Mouse (Mus musculus) midbrain, embryonic 15.5 days (tissue): ENCODE measurements around the gene Mettl1. TPM values are rescaled to one million over a fixed set of nuclear protein-coding genes. Genes with fewer than 3 reads are reported as not detected.

ENCODE experiments used
- ATAC-seq: fragments of 200-750 bp; cut with Nextera tagmentation; replicated peaks from 2 replicates; pipeline ENCODE4 v1.8.0; 2017; ENCODE audit warnings: moderate TSS enrichment
- H3K27ac ChIP-seq: fragments of 300-500 bp; sonication (generic); 2 replicates; pipeline ENCODE4 v1.5.1; 2015; ENCODE audit warnings: mild to moderate bottlenecking, inconsistent platforms
- H3K27me3 ChIP-seq: fragments of 300-500 bp; sonication (generic); replicated peaks from 2 replicates; pipeline ENCODE4 v1.6.1; 2015; ENCODE audit warnings: inconsistent platforms
- H3K36me3 ChIP-seq: fragments of 300-500 bp; sonication (generic); replicated peaks from 2 replicates; pipeline ENCODE4 v1.6.1; 2015; ENCODE audit warnings: inconsistent platforms
- H3K4me1 ChIP-seq: fragments of 300-500 bp; sonication (generic); 2 replicates; pipeline ENCODE4 v1.6.1; 2015; ENCODE audit warnings: inconsistent platforms
- H3K4me2 ChIP-seq: fragments of 300-500 bp; sonication (generic); 2 replicates; pipeline ENCODE4 v1.6.1; 2015; ENCODE audit warnings: inconsistent platforms, mild to moderate bottlenecking, moderate library complexity
- H3K4me3 ChIP-seq: fragments of 300-500 bp; sonication (generic); 2 replicates; pipeline ENCODE4 v1.5.1; 2015; ENCODE audit warnings: mild to moderate bottlenecking, inconsistent platforms
- H3K9ac ChIP-seq: fragments of 300-500 bp; sonication (generic); 2 replicates; pipeline ENCODE4 v1.6.1; 2015; ENCODE audit warnings: mild to moderate bottlenecking, inconsistent platforms
- H3K9me3 ChIP-seq: fragments of 300-500 bp; sonication (generic); 2 replicates; pipeline ENCODE4 v1.6.1; 2016; ENCODE audit warnings: inconsistent platforms
- WGBS: fragments of 180-500 bp; shearing (Covaris S2); methylation state at CpG from one replicate; pipeline ENCODE4 v1.1.7; 2015; ENCODE audit warnings: mixed read lengths; 5-methylcytosine and 5-hydroxymethylcytosine counted together
- polyA plus RNA-seq: library from polyadenylated mRNA; unstranded; fragments of >200 nt; fragmentation: Nextera tagmentation; extraction: Ambion mirVana; gene quantifications from 2 replicates; pipeline ENCODE4 v1.2.1, GENCODE M21; 2015

Mettl1 gene
- polyA plus RNA-seq: 20.5 and 21.7 TPM in 2 replicates

DNA sequence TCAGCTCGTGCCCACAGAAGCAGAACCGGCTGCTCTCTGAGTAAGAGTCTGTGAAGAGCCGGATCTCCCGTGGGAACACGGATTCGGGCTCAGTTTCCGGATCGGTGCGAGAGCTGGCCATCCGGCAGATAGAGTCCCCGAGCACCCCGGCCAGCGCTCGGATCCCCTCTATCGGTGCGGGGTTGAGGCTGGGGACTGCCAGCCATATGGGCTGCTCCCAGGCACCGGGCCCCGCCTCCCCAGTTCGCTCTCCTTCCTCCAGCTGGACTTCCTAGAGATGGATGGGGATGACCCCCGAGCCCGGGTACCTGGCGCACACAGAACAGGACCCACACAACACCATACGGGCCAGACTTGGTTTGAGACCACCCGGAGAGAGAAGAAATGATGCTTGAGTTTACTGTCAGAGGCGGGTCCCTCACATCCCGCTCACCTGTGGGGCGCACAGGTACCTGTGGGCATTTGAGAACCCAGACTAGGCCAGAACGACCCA lies at the start of gene Mettl1, which contains the start of gene Eef1akmt3:
TSS of gene Mettl1 (plus strand) at position 141 of the 493 bp plus-strand sequence.
TSS of gene Eef1akmt3 (minus strand) at position 240 of the 493 bp plus-strand sequence.
- Histone ChIP-seq H3K9ac (peak within 1 kb of the TSS; percentile 60), H3K36me3 (no peaks in the 10 kb centered on the region), H3K27me3 (peaks cover 6% of the 10 kb centered on the region), H3K27ac (peak within 1 kb of the TSS; percentile 59), H3K4me1 (peaks cover 16% of the 10 kb centered on the region), H3K4me2 (peak within 1 kb of the TSS; percentile 91), H3K4me3 (peak within 1 kb of the TSS; percentile 80), H3K9me3 (no peaks in the 10 kb centered on the region)
- peak; percentile 83 for ATAC-seq
- under 1% methylated on average over 28 of the region's 28 CpGs for WGBS

- Histone ChIP-seq H3K4me2 (no peak overlapping the region), H3K27ac (no peak overlapping the region), H3K4me3 (no peak overlapping the region), H3K36me3 (peaks cover 33% of the 10 kb centered on the region; the same call in 1 of the 2 replicates), H3K9me3 (no peaks in the 10 kb centered on the region), H3K27me3 (no peaks in the 10 kb centered on the region), H3K4me1 (peaks cover 29% of the 10 kb centered on the region), H3K9ac (no peak overlapping the region)
- WGBS: 77% methylated on average over 3 of the region's 3 CpGs
- no peak for ATAC-seq
Measured at GRCm38 (mm10) chr10:126991676-126992075, 49.5 kb upstream of the Mettl1 start.

GRCm38 (mm10) chr10:126993621-126994020 lies 47.6 kb upstream of the Mettl1 start:
- Histone ChIP-seq H3K36me3 (peaks cover 47% of the 10 kb centered on the region), H3K9ac (no peak overlapping the region), H3K9me3 (no peaks in the 10 kb centered on the region), H3K27me3 (no peaks in the 10 kb centered on the region), H3K27ac (no peak overlapping the region), H3K4me1 (peaks cover 10% of the 10 kb centered on the region), H3K4me2 (no peak overlapping the region), H3K4me3 (no peak overlapping the region)
- no peak for ATAC-seq
- WGBS: 95% methylated on average over 3 of the region's 3 CpGs

GRCm38 (mm10) chr10:126997340-126998113 lies 43.7 kb upstream of the Mettl1 start:
- Histone ChIP-seq H3K27ac (no peak overlapping the region), H3K27me3 (no peaks in the 10 kb centered on the region), H3K9ac (no peak overlapping the region), H3K9me3 (no peaks in the 10 kb centered on the region), H3K4me2 (no peak overlapping the region), H3K4me1 (no peaks in the 10 kb centered on the region), H3K4me3 (no peak overlapping the region), H3K36me3 (peaks cover 48% of the 10 kb centered on the region)
- no peak for ATAC-seq
- WGBS: 77% methylated on average over 13 of the region's 13 CpGs

DNA sequence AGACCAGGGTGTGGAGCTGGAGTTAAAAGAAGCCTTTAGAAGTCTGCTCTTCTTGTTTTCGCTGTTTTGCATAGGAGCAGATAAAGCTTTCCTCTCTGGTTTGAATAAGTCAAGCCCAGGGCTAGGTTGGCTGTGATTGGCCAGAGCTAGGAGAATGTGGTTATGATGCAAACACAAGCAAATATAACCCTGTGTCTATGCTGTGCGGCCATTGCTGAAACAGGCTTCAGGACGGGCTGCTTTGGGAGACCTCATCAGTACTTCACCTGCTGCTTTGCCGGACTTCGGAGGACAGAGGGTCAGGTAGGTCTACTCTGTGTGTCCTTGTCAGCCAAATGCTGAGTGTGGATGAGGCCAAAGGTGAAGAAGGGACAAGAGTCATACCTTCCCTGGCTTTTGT lies 40.7 kb upstream of the Mettl1 start, which contains the start of gene Avil:
TSS of gene Avil (plus strand) at position 181 of the 400 bp plus-strand sequence.
- H3K27ac ChIP-seq: no peak within 1 kb of the TSS
- H3K4me3 ChIP-seq: no peak within 1 kb of the TSS
- H3K27me3 ChIP-seq: no peaks in the 10 kb centered on the region
- no peaks in the 10 kb centered on the region for H3K4me1 ChIP-seq
- 89% methylated on average over 5 of the region's 5 CpGs for WGBS
- 0 out of 2 replicates have a peak, but pooled peaks have one; percentile 32 for ATAC-seq
- no peaks in the 10 kb centered on the region for H3K9me3 ChIP-seq
- H3K4me2 ChIP-seq: no peak within 1 kb of the TSS
- H3K36me3 ChIP-seq: peaks cover 24% of the 10 kb centered on the region
- no peak within 1 kb of the TSS for H3K9ac ChIP-seq

DNA sequence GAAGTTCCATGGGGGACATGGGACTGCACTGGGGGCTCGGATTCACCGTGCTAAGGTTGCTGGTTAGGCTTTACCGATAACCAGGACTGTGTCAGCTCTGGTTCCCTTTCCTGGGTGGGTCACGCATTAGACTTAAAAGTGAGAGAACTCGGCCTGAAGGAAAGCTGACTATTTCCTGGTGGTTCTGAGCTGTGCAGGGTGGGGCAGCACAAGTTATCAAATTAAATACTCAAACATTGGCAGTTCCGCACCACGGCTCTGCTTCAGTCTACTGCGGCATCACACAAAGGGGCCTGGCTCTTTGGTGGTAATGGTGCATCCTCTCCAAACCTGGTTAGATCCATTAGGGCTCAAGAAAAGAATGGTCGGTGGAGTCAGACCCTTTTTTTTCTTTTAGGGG lies 39.9 kb upstream of the Mettl1 start:
- no peak overlapping the region for H3K9ac ChIP-seq
- WGBS: 85% methylated on average over 9 of the region's 9 CpGs

DNA sequence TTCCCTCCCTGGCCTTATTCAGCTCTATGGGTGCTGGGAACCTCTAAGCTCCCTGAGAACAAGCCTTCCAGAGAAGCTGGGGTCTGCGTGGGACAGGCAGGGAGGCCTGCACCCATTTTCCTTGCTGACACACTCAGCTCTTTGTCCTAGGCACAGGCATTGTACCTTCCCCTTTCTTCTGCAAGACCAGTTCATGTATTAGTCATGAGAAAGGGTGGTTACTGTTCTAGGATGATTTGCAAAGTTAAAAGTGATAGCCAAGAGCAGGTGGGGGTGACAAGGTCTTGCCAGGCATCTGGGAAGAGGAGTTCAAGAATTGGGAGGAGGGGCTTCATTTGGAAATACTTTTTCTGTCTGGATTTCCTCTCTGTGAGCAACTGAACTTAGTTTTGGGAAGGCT lies 39.2 kb upstream of the Mettl1 start:
- Histone ChIP-seq H3K27ac (no peak overlapping the region), H3K27me3 (no peaks in the 10 kb centered on the region), H3K4me2 (no peak overlapping the region), H3K4me1 (no peaks in the 10 kb centered on the region), H3K4me3 (no peak overlapping the region), H3K9me3 (no peaks in the 10 kb centered on the region), H3K36me3 (peaks cover 20% of the 10 kb centered on the region), H3K9ac (no peak overlapping the region)
- ATAC-seq: no peak
- 76% methylated on average over 1 of the region's 1 CpGs for WGBS

More for the DNA sequence above, 39.9 kb upstream of the Mettl1 start:
- Histone ChIP-seq H3K4me1 (no peaks in the 10 kb centered on the region), H3K27me3 (no peaks in the 10 kb centered on the region), H3K9me3 (no peaks in the 10 kb centered on the region), H3K36me3 (peaks cover 20% of the 10 kb centered on the region), H3K27ac (no peak overlapping the region), H3K4me2 (no peak overlapping the region), H3K4me3 (no peak overlapping the region)
- ATAC-seq: no peak

GRCm38 (mm10) chr10:127002765-127003164 lies 38.4 kb upstream of the Mettl1 start:
- no peaks in the 10 kb centered on the region for H3K27me3 ChIP-seq
- H3K9me3 ChIP-seq: no peaks in the 10 kb centered on the region
- H3K4me2 ChIP-seq: no peak overlapping the region
- no peak overlapping the region for H3K4me3 ChIP-seq
- WGBS: 95% methylated on average over 5 of the region's 5 CpGs
- no peak for ATAC-seq
- no peak overlapping the region for H3K27ac ChIP-seq
- no peak overlapping the region for H3K9ac ChIP-seq
- H3K36me3 ChIP-seq: peaks cover 13% of the 10 kb centered on the region; the same call in 1 of the 2 replicates
- no peaks in the 10 kb centered on the region for H3K4me1 ChIP-seq

DNA sequence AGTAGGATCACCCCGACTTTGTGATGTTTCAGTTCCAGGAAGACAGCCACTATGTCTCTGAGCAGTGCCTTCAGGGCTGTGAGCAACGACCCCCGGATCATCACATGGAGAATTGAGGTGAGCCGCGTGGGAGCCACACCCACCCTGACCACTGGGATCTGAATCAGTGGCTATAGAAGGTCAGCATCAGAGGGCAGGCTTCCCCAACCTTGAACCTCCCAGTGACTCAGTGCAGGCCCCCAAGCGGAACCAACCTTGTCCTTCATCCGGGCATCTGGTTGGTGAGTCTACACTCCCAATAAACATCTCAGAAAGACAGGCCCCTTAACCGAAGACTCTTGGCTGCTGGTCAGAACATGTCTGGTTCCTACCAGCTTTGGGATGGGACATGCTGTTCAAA lies 37.9 kb upstream of the Mettl1 start:
- Histone ChIP-seq H3K27me3 (no peaks in the 10 kb centered on the region), H3K36me3 (0 out of 2 replicates have a peak, but pooled peaks cover 9% of the 10 kb centered on the region), H3K4me1 (no peaks in the 10 kb centered on the region), H3K9me3 (no peaks in the 10 kb centered on the region), H3K4me3 (no peak overlapping the region), H3K9ac (no peak overlapping the region), H3K27ac (no peak overlapping the region), H3K4me2 (no peak overlapping the region)
- WGBS: 88% methylated on average over 8 of the region's 8 CpGs
- no peak for ATAC-seq

- 71% methylated on average over 7 of the region's 7 CpGs for WGBS
- no peaks in the 10 kb centered on the region for H3K27me3 ChIP-seq
- no peaks in the 10 kb centered on the region for H3K4me1 ChIP-seq
- H3K4me3 ChIP-seq: no peak overlapping the region
- no peak overlapping the region for H3K27ac ChIP-seq
- H3K4me2 ChIP-seq: no peak overlapping the region
- H3K36me3 ChIP-seq: 0 out of 2 replicates have a peak, but pooled peaks cover 4% of the 10 kb centered on the region
- H3K9me3 ChIP-seq: no peaks in the 10 kb centered on the region
- no peak overlapping the region for H3K9ac ChIP-seq
- no peak for ATAC-seq
Measured at GRCm38 (mm10) chr10:127003806-127004205, 37.4 kb upstream of the Mettl1 start.

DNA sequence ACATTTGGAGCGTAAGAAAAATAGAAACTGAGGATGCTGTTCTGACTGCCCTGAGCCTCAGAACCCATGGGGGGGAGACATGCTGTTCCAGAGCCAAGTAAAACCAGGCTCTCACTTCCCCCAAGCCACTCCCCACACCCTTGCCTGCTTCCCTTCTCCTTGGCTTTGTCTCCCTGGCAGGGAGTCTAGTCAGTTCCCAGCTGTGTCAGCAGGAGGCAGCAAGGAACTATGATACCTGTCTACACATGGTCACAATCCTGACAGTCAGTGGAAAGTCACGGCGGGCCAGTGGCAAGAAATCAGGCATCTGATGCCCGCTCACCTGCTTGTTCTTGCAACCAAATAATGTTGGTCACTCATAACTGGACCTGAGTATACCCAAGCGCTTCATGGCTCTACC lies 24.7 kb upstream of the Mettl1 start:
- no peak overlapping the region for H3K4me3 ChIP-seq
- ATAC-seq: no peak
- H3K4me1 ChIP-seq: no peaks in the 10 kb centered on the region
- H3K4me2 ChIP-seq: no peak overlapping the region
- WGBS: 69% methylated on average over 5 of the region's 5 CpGs
- no peak overlapping the region for H3K9ac ChIP-seq
- H3K9me3 ChIP-seq: no peaks in the 10 kb centered on the region
- H3K27ac ChIP-seq: no peak overlapping the region
- H3K27me3 ChIP-seq: no peaks in the 10 kb centered on the region
- no peaks in the 10 kb centered on the region for H3K36me3 ChIP-seq

DNA sequence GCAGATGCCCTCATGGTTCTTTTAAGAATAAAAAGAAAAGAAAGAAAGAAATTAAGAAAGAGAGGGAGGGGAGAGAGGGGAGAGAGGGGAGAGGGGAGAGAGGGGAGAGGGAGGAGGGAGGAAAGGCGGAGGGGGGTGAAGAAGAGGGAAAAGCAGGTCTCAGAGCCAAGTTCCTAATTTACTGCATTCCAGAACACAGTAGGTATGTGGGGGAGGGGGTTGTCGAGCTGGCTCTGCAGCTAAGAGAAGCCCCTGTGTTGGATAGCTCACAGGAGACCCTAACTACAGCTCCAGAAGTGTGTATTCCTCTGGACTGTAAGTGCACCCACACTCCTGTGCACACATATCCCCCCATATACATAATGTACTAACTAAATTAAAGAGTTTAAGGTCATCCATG lies 24.1 kb upstream of the Mettl1 start:
- no peak for ATAC-seq
- no peak overlapping the region for H3K4me3 ChIP-seq
- no peaks in the 10 kb centered on the region for H3K4me1 ChIP-seq
- no peaks in the 10 kb centered on the region for H3K27me3 ChIP-seq
- no peaks in the 10 kb centered on the region for H3K9me3 ChIP-seq
- no peak overlapping the region for H3K9ac ChIP-seq
- H3K4me2 ChIP-seq: no peak overlapping the region
- no peak overlapping the region for H3K27ac ChIP-seq
- 21% methylated on average over 2 of the region's 2 CpGs for WGBS
- peaks cover 4% of the 10 kb centered on the region; the same call in 1 of the 2 replicates for H3K36me3 ChIP-seq
